Mouse (Mus musculus) small intestine, adult 2 months (tissue): ENCODE measurements around the gene Cenpu.

ENCODE experiments used
- CTCF ChIP-seq: fragments of 200-500 bp; IDR thresholded peaks from 2 replicates; pipeline ENCODE4 v1.5.1; 2012; ENCODE audit warnings: low read depth, mild to moderate bottlenecking, control low read depth, inconsistent platforms, low read length, moderate library complexity, mixed read lengths; ENCODE audit not compliant: insufficient replicate concordance, insufficient read length; ENCODE audit errors: extremely low read depth
- POLR2A ChIP-seq: fragments of 200-500 bp; IDR thresholded peaks from 2 replicates; pipeline ENCODE4 v1.6.1; 2012; ENCODE audit warnings: low read depth, mild to moderate bottlenecking, control low read depth, inconsistent platforms, low read length, moderate library complexity

DNA sequence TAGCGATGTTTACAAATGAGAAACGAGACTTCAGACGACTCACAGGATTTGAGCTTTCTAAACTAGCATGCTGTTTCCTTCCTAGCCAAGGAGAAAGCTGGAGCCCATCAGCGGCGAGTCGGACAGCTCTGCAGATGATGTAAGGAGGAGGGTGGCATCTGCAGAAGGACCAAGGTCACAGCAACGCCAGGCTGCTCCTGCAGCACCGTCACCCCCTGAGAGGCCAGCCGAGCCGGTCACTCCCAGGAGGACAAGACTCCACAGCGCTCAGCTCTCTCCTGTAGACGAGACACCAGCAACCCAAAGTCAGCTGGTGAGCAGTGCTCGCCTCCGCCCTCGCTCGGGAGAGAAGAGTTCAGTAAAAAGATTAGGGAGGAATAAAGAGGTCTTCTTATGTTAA is 10.5 kb downstream of the Cenpu start:
- TF ChIP-seq POLR2A: no peak
- no peak for TF ChIP-seq CTCF
